8 mouse cellular contexts compared by ENCODE assay signal in the genomic region with DNA sequence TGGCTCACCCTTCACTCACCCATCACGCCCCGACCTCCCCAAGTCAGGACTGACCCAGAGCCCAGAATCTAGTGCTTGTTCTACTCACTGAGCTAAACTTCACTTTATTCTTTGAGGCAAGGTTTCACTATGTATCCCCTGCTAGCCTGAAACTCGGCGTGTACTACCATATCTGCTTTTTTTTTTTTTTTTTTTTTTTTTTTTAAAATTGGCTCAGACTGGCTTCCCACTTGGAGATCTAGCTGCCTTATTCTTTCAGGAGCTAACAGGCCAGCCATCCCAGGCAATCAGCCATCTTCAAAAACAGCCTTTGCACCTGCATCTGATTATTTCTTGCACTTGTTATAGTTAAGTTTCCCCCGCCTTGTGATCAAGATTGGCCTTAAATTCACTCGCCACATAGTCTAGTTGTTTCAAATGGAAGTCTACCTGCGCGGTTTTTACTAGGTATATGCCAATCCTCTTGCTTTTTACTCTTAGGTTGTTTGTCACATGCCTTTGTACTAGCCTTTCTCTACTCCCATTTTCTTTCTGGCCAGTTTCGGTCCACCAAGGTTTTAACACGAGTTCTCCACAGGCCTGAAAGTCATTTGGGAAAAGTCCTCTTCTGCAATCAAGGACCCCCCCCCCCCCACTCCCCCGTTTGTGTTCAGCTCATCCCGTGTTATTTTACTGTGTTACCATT. TPM values are rescaled to one million over a fixed set of nuclear protein-coding genes. Genes with fewer than 3 reads are reported as not detected.
A peak's percentile ranks its signal among the peaks of the same experiment; 100 is the strongest.
DNase-seq lines count a peak whose midpoint lies in the region; ATAC-seq lines count a peak whose summit lies in the region.

No protein-coding gene starts in this region.

- H3K4me3 ChIP-seq in forebrain, embryonic 16.5 days (replicated peaks; ENCODE audit: low read length), result peak overlapping the region; percentile 68
- H3K4me3 ChIP-seq in macrophage (ENCODE audit: inconsistent target), result peak overlapping the region; percentile 74

- DNase-seq in kidney, adult 9 months, result peak; percentile 28
- no peak for DNase-seq in kidney, postnatal 36 days
- DNase-seq in NIH3T3 (ENCODE audit: low read depth) (peak; percentile 60), adipocyte (ENCODE audit: low spot score) (no peak)
- DNase-seq in thymus, postnatal 10 days (ENCODE audit: low spot score in 2 of 2), result no peak
- no peak for DNase-seq in gastrocnemius, adult 8-10 months (ENCODE audit: low spot score in 2 of 2)

- no peaks in the 10 kb centered on the region for H3K9me3 ChIP-seq in forebrain, embryonic 16.5 days (ENCODE audit: control insufficient read depth, low read length)

- H3K36me3 ChIP-seq in forebrain, embryonic 16.5 days (ENCODE audit: control insufficient read depth, insufficient read depth), result no peaks in the 10 kb centered on the region
- H3K36me3 ChIP-seq in macrophage (ENCODE audit: inconsistent target), result no peaks in the 10 kb centered on the region

- H3K4me1 ChIP-seq in forebrain, embryonic 16.5 days (replicated peaks; ENCODE audit: control insufficient read depth, insufficient read depth, low read length), result peaks cover 15% of the 10 kb centered on the region

- peak overlapping the region; percentile 69 for H3K9ac ChIP-seq in forebrain, embryonic 16.5 days (replicated peaks; ENCODE audit: low read depth, low read length)

- WGBS in forebrain, embryonic 16.5 days, result 30% methylated on average over 12 of the region's 12 CpGs
- 43% methylated on average over 12 of the region's 12 CpGs for WGBS in macrophage (ENCODE audit: missing documents)

- H3K27ac ChIP-seq in forebrain, embryonic 16.5 days (ENCODE audit: low read length), result no peak overlapping the region
- peak overlapping the region; percentile 83 for H3K27ac ChIP-seq in macrophage

- H3K79me2 ChIP-seq in macrophage (ENCODE audit: inconsistent target), result peaks cover 31% of the 10 kb centered on the region

- H3K27me3 ChIP-seq in forebrain, embryonic 16.5 days (replicated peaks; ENCODE audit: control insufficient read depth, insufficient read depth, low read length), result no peaks in the 10 kb centered on the region

- no peak for ATAC-seq in forebrain, embryonic 16.5 days

- H3K4me2 ChIP-seq in forebrain, embryonic 16.5 days (ENCODE audit: low read length), result peak overlapping the region; percentile 82

RNA-seq across cellular contexts. Expression of gene Senp8, which starts 0.8 kb away (rescaled TPM):
- polyA plus RNA-seq in forebrain, embryonic 16.5 days (2015; fragmentation: Nextera tagmentation; extraction: Ambion mirVana), result 10.2 and 11.7 TPM in 2 replicates
- total RNA-seq in macrophage (2018; cell fraction: chromatin; rRNA removed), result 10 to 100 TPM in 6 of 26 experiments, 1 to 10 TPM in 19, under 1 TPM in 1; 1.00 to 13.6 (median 5.3) TPM
- 10 to 100 TPM in 4 of 26 experiments, 1 to 10 TPM in 22; 1.9 to 11.1 (median 8.5) TPM for total RNA-seq in macrophage (2018; cell fraction: cytosol; rRNA removed)
- total RNA-seq in macrophage (2018; cell fraction: nucleus; rRNA removed), result 10 to 100 TPM in 8 of 26 experiments, 1 to 10 TPM in 18; 1.7 to 16.5 (median 5.4) TPM
- 7.6 to 10.0 TPM (median 9.7 TPM) in 3 replicates for polyA plus RNA-seq in macrophage (2018)
- 10 to 100 TPM in 2 of 4 experiments, 1 to 10 TPM in 2; 9.6 to 15.8 (median 10.1) TPM for total RNA-seq in gastrocnemius, adult 8-10 months (2022)

RNA-seq across cellular contexts. Expression of gene Myo9a, which starts 1.0 kb away (rescaled TPM):
- 26.8 and 27.2 TPM in 2 replicates for polyA plus RNA-seq in forebrain, embryonic 16.5 days (2015; fragmentation: Nextera tagmentation; extraction: Ambion mirVana)
- total RNA-seq in macrophage (2018; cell fraction: chromatin; rRNA removed), result 100 to 1,000 TPM in 21 of 26 experiments, 10 to 100 TPM in 5; 70.1 to 272 (median 186) TPM
- 10 to 100 TPM; 11.3 to 30.6 (median 20.5) TPM for total RNA-seq in macrophage (2018; cell fraction: cytosol; rRNA removed)
- total RNA-seq in macrophage (2018; cell fraction: nucleus; rRNA removed), result 100 to 1,000 TPM in 4 of 26 experiments, 10 to 100 TPM in 22; 34.8 to 120 (median 67.4) TPM
- 9.8 to 24.4 TPM (median 10.2 TPM) in 3 replicates for polyA plus RNA-seq in macrophage (2018)
- 1 to 10 TPM; 7.1 to 8.6 (median 7.4) TPM for total RNA-seq in gastrocnemius, adult 8-10 months (2022)

Comparison
In these comparisons a context has a peak if more than half of its experiments do, and no peak if none do; other contexts are left out.
1. DNase-seq: peak in kidney, adult 9 months (single experiment) and NIH3T3 (single experiment); none in kidney, postnatal 36 days (0 of 2), thymus, postnatal 10 days (0 of 2), adipocyte (single experiment) and gastrocnemius, adult 8-10 months (0 of 2).